Mouse (Mus musculus) layer of hippocampus, postnatal 10 days (tissue): Measurements from ENCODE around the gene Gm20479. TPM values are rescaled to one million over a fixed set of nuclear protein-coding genes. Genes with fewer than 3 reads are reported as not detected.
A peak's percentile ranks its signal among the peaks of the same experiment; 100 is the strongest.

ENCODE experiments used
- DNase-seq, 2 experiments: peaks; one replicate each; pipeline ENCODE4 v3.0.0; 2021; ENCODE audit warnings: low spot score in 2 of 2
- total RNA-seq, 2 experiments: library from RNA; stranded (reverse); gene quantifications; 2 replicates each; pipeline ENCODE4 v1.2.3; 2021

Gm20479 gene
- total RNA-seq, 2 experiments from 2014 or later, result not detected

DNA sequence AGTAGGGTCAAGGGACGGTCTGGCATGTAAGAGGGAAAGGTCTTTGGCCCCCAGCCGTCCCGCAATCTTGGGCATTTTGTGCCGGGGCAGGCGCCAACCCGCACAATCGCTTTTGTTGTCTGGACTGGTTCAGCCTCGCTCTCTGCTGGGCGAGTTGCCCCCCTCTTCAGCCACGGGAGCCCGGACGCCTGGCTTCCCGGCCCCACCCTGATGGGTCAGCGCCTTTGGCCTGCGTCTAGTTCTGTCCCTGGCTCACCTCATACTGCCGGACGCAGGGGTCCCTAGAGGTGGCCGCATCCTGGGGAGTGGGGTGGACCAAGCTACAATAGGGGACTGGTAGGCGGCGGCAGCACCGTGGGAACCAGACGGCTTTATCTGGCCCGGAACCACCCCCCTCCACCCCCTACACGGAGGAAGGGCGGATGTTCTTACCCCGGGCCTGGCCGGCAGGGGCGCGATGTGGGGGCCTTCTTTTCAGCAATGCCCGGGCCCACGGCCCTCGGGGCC is 22.8 kb downstream of the Gm20479 start:
- no peak for DNase-seq

DNA sequence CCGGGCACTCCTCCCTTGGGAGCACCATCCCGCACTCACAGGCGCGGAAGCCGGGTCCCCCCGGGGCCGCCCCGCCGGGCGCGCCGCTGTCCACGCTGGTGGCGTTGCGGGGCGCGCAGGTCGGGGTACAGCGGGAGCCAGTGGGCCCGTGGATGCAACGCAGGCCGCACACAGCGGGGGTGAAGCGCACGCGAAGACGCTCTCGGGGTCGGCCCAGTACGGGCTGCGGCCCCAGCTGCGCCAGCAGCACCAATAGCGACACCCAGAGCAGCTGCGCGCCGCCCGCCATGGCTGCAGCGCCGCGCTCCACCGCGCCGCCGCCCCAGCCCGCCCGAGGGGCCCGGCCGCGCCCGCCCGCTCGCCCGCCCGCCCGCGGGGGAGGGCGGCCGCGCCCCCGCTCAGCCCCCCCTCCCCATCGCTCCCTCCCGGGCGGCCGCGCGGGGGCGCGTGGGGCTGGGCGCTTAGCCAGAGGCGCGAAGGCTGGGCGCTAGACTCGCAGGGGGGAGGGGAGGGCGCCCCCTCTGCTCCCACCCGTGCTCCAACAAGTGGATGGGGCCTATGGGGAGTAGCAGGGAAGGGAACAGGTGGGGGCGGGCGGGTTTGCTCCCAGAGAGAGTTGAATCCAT is 23.8 kb downstream of the Gm20479 start:
- DNase-seq, result no peak

- peak; percentile 80 to 82 for DNase-seq
These were observed 24.6 kb downstream of the Gm20479 start for GRCm38 (mm10) chr7:27332353-27333199.

DNA sequence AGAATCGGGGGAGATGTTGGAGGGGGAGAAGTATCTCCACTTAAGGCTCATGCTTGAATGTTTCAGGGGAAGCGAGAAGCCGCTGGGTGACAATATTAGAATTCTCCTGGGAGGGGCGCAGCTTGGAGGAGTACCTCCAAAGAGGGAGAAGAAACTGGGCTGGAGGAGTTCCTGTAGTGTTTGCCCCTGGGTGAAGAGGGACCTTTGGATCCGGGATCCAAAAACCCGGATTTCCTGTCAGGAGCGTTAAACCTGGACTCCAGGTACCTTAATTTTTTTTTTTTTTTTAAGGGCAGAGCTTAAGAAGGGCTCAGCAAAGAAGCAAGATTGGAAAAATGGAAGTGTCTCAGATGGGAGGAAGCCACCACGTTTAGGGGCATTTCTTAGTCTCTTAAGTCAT is 25.4 kb downstream of the Gm20479 start:
- no peak for DNase-seq

GRCm38 (mm10) chr7:27331541-27331851 is 25.7 kb downstream of the Gm20479 start:
- no peak for DNase-seq

GRCm38 (mm10) chr7:27330709-27331540 is 26.3 kb downstream of the Gm20479 start:
- peak; percentile 65 to 69 for DNase-seq

GRCm38 (mm10) chr7:27329981-27330380 is 27.2 kb downstream of the Gm20479 start:
- DNase-seq, result no peak

GRCm38 (mm10) chr7:27329326-27329947 is 27.8 kb downstream of the Gm20479 start:
- DNase-seq, result peak; percentile 88 to 90

- DNase-seq, result no peak
These were observed 28.6 kb downstream of the Gm20479 start for GRCm38 (mm10) chr7:27328648-27329047.

DNA sequence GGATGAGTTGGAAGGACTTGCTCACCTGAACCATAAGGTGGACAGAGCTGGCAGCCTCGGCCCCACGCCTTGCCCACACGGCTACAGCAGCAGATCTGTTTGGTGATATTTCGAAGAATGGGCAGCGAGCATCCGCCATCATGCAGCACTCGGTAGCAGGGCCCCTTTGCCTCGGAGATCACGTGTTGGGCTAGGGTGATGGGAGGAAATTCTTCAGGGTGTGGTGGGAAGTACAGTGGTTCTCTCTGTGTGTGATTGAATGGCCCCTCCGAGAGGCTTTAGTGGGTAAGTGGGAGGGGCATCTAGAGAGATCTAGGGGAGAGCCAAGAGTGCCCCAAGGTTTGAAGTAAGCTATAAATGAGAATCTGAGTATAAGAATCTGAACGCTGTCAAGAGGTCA is 29.1 kb downstream of the Gm20479 start:
- DNase-seq, result no peak

- DNase-seq, result no peak
These were observed 29.7 kb downstream of the Gm20479 start for GRCm38 (mm10) chr7:27327500-27327899.

GRCm38 (mm10) chr7:27326101-27326880 is 30.9 kb downstream of the Gm20479 start:
- DNase-seq, result no peak

- no peak for DNase-seq
These were observed 31.5 kb downstream of the Gm20479 start for GRCm38 (mm10) chr7:27325697-27326096.

DNA sequence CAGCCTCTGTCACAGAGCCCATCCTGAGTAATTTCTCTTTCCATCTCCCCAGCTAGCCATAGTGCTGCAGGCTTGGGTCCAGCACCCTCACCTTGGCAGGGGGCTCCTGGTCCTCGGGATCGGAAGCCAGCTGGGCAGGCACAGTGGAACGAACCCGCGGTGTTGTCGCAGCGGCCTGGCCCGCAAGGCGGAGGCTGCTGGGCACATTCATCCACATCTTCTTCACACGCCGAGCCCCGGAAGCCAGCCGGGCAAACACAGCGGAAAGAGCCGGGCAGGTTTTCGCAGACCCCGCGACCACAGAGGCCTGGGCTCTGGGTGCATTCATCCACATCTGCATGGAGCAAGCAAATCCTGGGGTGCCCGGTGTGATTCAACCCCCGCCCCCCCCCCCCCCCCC is 32.3 kb downstream of the Gm20479 start:
- no peak for DNase-seq

GRCm38 (mm10) chr7:27324161-27324560 is 33.1 kb downstream of the Gm20479 start:
- DNase-seq, result no peak

DNA sequence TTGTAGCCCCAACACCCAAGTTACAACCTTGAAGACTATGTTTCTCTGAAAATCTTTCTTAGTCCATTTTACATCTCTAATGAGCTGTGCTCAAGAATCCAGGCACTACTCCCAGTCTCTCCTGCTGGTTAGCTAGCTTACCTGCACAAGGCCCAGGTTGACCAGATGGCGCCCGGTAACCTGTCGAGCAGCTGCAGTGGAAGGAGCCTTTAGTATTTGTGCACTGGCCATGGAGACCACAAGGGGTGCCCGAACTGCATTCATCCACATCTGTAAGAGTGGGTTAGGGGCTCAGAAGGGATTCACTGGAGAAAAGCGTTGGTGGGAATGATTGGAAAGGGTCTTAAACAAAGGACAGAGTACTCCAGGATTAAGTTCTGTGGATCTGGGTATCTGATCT is 34.2 kb downstream of the Gm20479 start:
- no peak for DNase-seq

- no peak for DNase-seq
These were observed 34.9 kb downstream of the Gm20479 start for GRCm38 (mm10) chr7:27322291-27322690.

GRCm38 (mm10) chr7:27319411-27319810 is 37.8 kb downstream of the Gm20479 start:
- DNase-seq, result no peak

GRCm38 (mm10) chr7:27315958-27316357 is 41.3 kb downstream of the Gm20479 start:
- DNase-seq, result peak; percentile 59 to 67

DNA sequence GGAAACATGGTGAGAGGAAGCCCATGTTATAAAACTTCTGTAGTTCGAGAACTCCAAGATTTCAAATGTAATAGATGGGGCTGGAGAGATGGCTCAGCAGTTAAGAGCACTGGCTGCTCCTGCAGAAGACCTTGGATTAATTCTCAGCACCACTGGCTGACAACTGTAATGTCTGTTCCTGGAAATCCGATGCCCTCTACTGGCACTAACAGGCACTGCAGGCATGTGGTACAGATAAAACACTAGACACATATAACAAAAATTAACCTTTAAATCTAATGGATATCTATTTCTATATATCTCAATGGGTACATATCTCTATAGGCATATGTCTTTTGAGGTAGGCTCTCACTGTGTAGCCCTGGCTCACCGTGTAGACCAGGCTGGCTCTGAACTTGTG is 42.8 kb downstream of the Gm20479 start:
- DNase-seq, result no peak
